Comparison of ENCODE assay signal across 8 mouse cellular contexts in genomic region chr14:25396990-25397531, GRCm38 (mm10).
DNase-seq lines count a peak whose midpoint lies in the region; ATAC-seq and TF ChIP-seq lines count a peak whose summit lies in the region.

No protein-coding gene starts in this region.

- no peak overlapping the region for H3K27ac ChIP-seq in embryonic facial prominence, embryonic 15.5 days (replicated peaks)
- peak overlapping the region; percentile 53 for H3K27ac ChIP-seq in heart, embryonic 13.5 days (replicated peaks)
- no peak overlapping the region for H3K27ac ChIP-seq in kidney, postnatal 0 days

- H3K4me1 ChIP-seq in embryonic facial prominence, embryonic 15.5 days = peaks cover 16% of the 10 kb centered on the region
- H3K4me1 ChIP-seq in heart, embryonic 13.5 days = peaks cover 61% of the 10 kb centered on the region
- H3K4me1 ChIP-seq in kidney, postnatal 0 days (replicated peaks; ENCODE audit: insufficient read depth, low read length) = peaks cover 6% of the 10 kb centered on the region; the same call in 1 of the 2 replicates

- 0 out of 2 replicates have a peak, but pooled peaks have one; percentile 54 for ATAC-seq in embryonic facial prominence, embryonic 15.5 days (ENCODE audit: insufficient number of reproducible peaks, low FRiP score, low TSS enrichment, low read depth)
- peak; percentile 72; the same call in 1 of the 2 replicates for ATAC-seq in heart, embryonic 13.5 days (ENCODE audit: extremely low read depth, insufficient number of reproducible peaks, low FRiP score, low TSS enrichment)
- ATAC-seq in kidney, postnatal 0 days (replicated peaks; ENCODE audit: low FRiP score, low read depth) = peak; percentile 69; the same call in 1 of the 2 replicates

- no peaks in the 10 kb centered on the region for H3K36me3 ChIP-seq in embryonic facial prominence, embryonic 15.5 days
- no peaks in the 10 kb centered on the region for H3K36me3 ChIP-seq in heart, embryonic 13.5 days
- no peaks in the 10 kb centered on the region for H3K36me3 ChIP-seq in kidney, postnatal 0 days (ENCODE audit: insufficient read depth, low read length)

- no peaks in the 10 kb centered on the region for H3K27me3 ChIP-seq in embryonic facial prominence, embryonic 15.5 days
- no peaks in the 10 kb centered on the region for H3K27me3 ChIP-seq in heart, embryonic 13.5 days (replicated peaks)
- no peaks in the 10 kb centered on the region for H3K27me3 ChIP-seq in kidney, postnatal 0 days (ENCODE audit: insufficient read depth, low read length)

- TF ChIP-seq CTCF in kidney, postnatal 0 days (IDR thresholded peaks at IDR 0.05; ENCODE audit: low read depth) = no peak

- peak overlapping the region; percentile 37 for H3K4me2 ChIP-seq in embryonic facial prominence, embryonic 15.5 days (replicated peaks)
- H3K4me2 ChIP-seq in heart, embryonic 13.5 days = peak overlapping the region; percentile 59
- H3K4me2 ChIP-seq in kidney, postnatal 0 days (ENCODE audit: low read length) = peak overlapping the region; percentile 45

- H3K9ac ChIP-seq in embryonic facial prominence, embryonic 15.5 days = no peak overlapping the region
- H3K9ac ChIP-seq in heart, embryonic 13.5 days = peak overlapping the region; percentile 59; the same call in 1 of the 2 replicates
- H3K9ac ChIP-seq in kidney, postnatal 0 days (ENCODE audit: low read depth, low read length) = no peak overlapping the region

- peak; percentile 85 to 95 for DNase-seq in adrenal gland, adult (ENCODE audit: inconsistent age in 2 of 2, low spot score in 1 of 2)
- no peak for DNase-seq in adrenal gland, postnatal 4 days (ENCODE audit: low spot score in 2 of 2)
- DNase-seq in kidney, postnatal 0 days (ENCODE audit: low spot score) = peak; percentile 83
- peak; percentile 78 for DNase-seq in lung, postnatal 4 days
- DNase-seq in urinary bladder, postnatal 4 days (ENCODE audit: low spot score in 2 of 2) = peak; percentile 51 to 69
- no peak for DNase-seq in cerebellum, adult 9-11 months

- 2% methylated on average over 9 of the region's 9 CpGs for WGBS in embryonic facial prominence, embryonic 15.5 days
- WGBS in heart, embryonic 13.5 days = 5% methylated on average over 9 of the region's 9 CpGs
- 3% methylated on average over 9 of the region's 9 CpGs for WGBS in kidney, postnatal 0 days

- H3K9me3 ChIP-seq in embryonic facial prominence, embryonic 15.5 days (replicated peaks) = no peaks in the 10 kb centered on the region
- H3K9me3 ChIP-seq in heart, embryonic 13.5 days = no peaks in the 10 kb centered on the region
- H3K9me3 ChIP-seq in kidney, postnatal 0 days (replicated peaks; ENCODE audit: low read length) = no peaks in the 10 kb centered on the region

- H3K4me3 ChIP-seq in embryonic facial prominence, embryonic 15.5 days (replicated peaks) = peak overlapping the region; percentile 20; the same call in 1 of the 2 replicates
- peak overlapping the region; percentile 34 for H3K4me3 ChIP-seq in heart, embryonic 13.5 days
- H3K4me3 ChIP-seq in kidney, postnatal 0 days (replicated peaks; ENCODE audit: low read depth, low read length) = no peak overlapping the region

Comparison
In these comparisons a context has a peak if more than half of its experiments do, and no peak if none do; other contexts are left out.
1. DNase-seq: peak in adrenal gland, adult (2 of 2), kidney, postnatal 0 days (single experiment), lung, postnatal 4 days (2 of 2) and urinary bladder, postnatal 4 days (2 of 2); none in adrenal gland, postnatal 4 days (0 of 2) and cerebellum, adult 9-11 months (single experiment).
2. Peak in every context shown above with its lines, with median percentiles within 50 percentile points of each other: ATAC-seq and H3K4me2 ChIP-seq.